Mouse (Mus musculus): ENCODE data around the gene Dync1i1. TPM values are rescaled to one million over a fixed set of nuclear protein-coding genes. Genes with fewer than 3 reads are reported as not detected.

Dync1i1 gene
- polyA plus RNA-seq, 1 experiment: 3.9 TPM

GRCm38 (mm10) chr6:5741395-5742032, 16.1 kb downstream of the Dync1i1 start:
- no peak for TF ChIP-seq CEBPB (IDR thresholded peaks at IDR 0.05; ENCODE audit: insufficient read depth, poor library complexity, severe bottlenecking)
- no peak for TF ChIP-seq MYOD1 (IDR thresholded peaks at IDR 0.05; ENCODE audit: control insufficient read depth in 1 of 3, insufficient read length in 2 of 3, low read depth in 2 of 3)
- TF ChIP-seq MYOG (IDR thresholded peaks at IDR 0.05; ENCODE audit: control insufficient read depth in 1 of 3, insufficient read depth in 1 of 3, insufficient read length in 2 of 3, low read depth in 2 of 3): no peak
- no peak for TF ChIP-seq TCF12 (IDR thresholded peaks at IDR 0.05; ENCODE audit: insufficient read depth, poor library complexity, severe bottlenecking)
- no peak for TF ChIP-seq SRF (IDR thresholded peaks at IDR 0.05; ENCODE audit: control insufficient read depth, insufficient read length, low read depth)
- no peak for TF ChIP-seq POLR2A (IDR thresholded peaks at IDR 0.05; ENCODE audit: insufficient read length, low read depth)
- no peak for TF ChIP-seq TCF3 (IDR thresholded peaks at IDR 0.05; ENCODE audit: insufficient read length, low read depth)
- no peak for TF ChIP-seq E2F4 (IDR thresholded peaks at IDR 0.05; ENCODE audit: insufficient read depth)
- no peak for TF ChIP-seq POLR2AphosphoS2 (IDR thresholded peaks at IDR 0.05; ENCODE audit: insufficient read length, low read depth)
- no peak for TF ChIP-seq MAX (IDR thresholded peaks at IDR 0.05; ENCODE audit: low read depth)
- no peak for TF ChIP-seq USF1 (IDR thresholded peaks at IDR 0.05; ENCODE audit: low read depth)
- no peak for TF ChIP-seq REST (IDR thresholded peaks at IDR 0.05; ENCODE audit: insufficient read depth, insufficient read length)
- no peak overlapping the region for H3K4me2 ChIP-seq (ENCODE audit: low read depth)

GRCm38 (mm10) chr6:5750079-5750711, 24.8 kb downstream of the Dync1i1 start:
- Histone ChIP-seq H3K27me3 (ENCODE audit: control insufficient read depth, insufficient read depth, insufficient read length) (no peaks in the 10 kb centered on the region), H3K4me3 (no peak overlapping the region), H3K79me2 (ENCODE audit: control insufficient read depth, insufficient read depth) (no peaks in the 10 kb centered on the region), H3ac (ENCODE audit: control insufficient read depth, insufficient read length) (no peak overlapping the region), H3K36me3 (ENCODE audit: control insufficient read depth, insufficient read depth) (no peaks in the 10 kb centered on the region), H3K4me2 (ENCODE audit: low read depth) (peak overlapping the region; percentile 59)
- peak in 2 of 3 experiments; percentile 53 to 78 for TF ChIP-seq MYOG (IDR thresholded peaks at IDR 0.05; ENCODE audit: control insufficient read depth in 1 of 3, insufficient read depth in 1 of 3, insufficient read length in 2 of 3, low read depth in 2 of 3)
- no peak for TF ChIP-seq POLR2AphosphoS2 (IDR thresholded peaks at IDR 0.05; ENCODE audit: insufficient read length, low read depth)
- TF ChIP-seq CEBPB (IDR thresholded peaks at IDR 0.05; ENCODE audit: insufficient read depth, poor library complexity, severe bottlenecking): no peak
- TF ChIP-seq TCF12 (IDR thresholded peaks at IDR 0.05; ENCODE audit: insufficient read depth, poor library complexity, severe bottlenecking): peak; percentile 87
- no peak for TF ChIP-seq E2F4 (IDR thresholded peaks at IDR 0.05; ENCODE audit: insufficient read depth)
- peak in 2 of 3 experiments; percentile 85 to 86 for TF ChIP-seq MYOD1 (IDR thresholded peaks at IDR 0.05; ENCODE audit: control insufficient read depth in 1 of 3, insufficient read length in 2 of 3, low read depth in 2 of 3)
- no peak for TF ChIP-seq POLR2A (IDR thresholded peaks at IDR 0.05; ENCODE audit: insufficient read length, low read depth)
- no peak for TF ChIP-seq SRF (IDR thresholded peaks at IDR 0.05; ENCODE audit: control insufficient read depth, insufficient read length, low read depth)
- TF ChIP-seq USF1 (IDR thresholded peaks at IDR 0.05; ENCODE audit: low read depth): no peak
- peak; percentile 62 for TF ChIP-seq TCF3 (IDR thresholded peaks at IDR 0.05; ENCODE audit: insufficient read length, low read depth)
- TF ChIP-seq REST (IDR thresholded peaks at IDR 0.05; ENCODE audit: insufficient read depth, insufficient read length): no peak
- no peak for TF ChIP-seq MAX (IDR thresholded peaks at IDR 0.05; ENCODE audit: low read depth)

More at GRCm38 (mm10) chr6:5741395-5742032, 16.1 kb downstream of the Dync1i1 start:
- Histone ChIP-seq H3K27me3 (ENCODE audit: control insufficient read depth, insufficient read depth, insufficient read length) (no peaks in the 10 kb centered on the region), H3K79me2 (ENCODE audit: control insufficient read depth, insufficient read depth) (no peaks in the 10 kb centered on the region), H3K36me3 (ENCODE audit: control insufficient read depth, insufficient read depth) (no peaks in the 10 kb centered on the region), H3K4me3 (no peak overlapping the region), H3ac (ENCODE audit: control insufficient read depth, insufficient read length) (no peak overlapping the region)

- Histone ChIP-seq H3K27me3 (ENCODE audit: control insufficient read depth, insufficient read depth, insufficient read length) (no peaks in the 10 kb centered on the region), H3K4me2 (ENCODE audit: low read depth) (no peak overlapping the region), H3ac (ENCODE audit: control insufficient read depth, insufficient read length) (no peak overlapping the region), H3K79me2 (ENCODE audit: control insufficient read depth, insufficient read depth) (no peaks in the 10 kb centered on the region), H3K36me3 (ENCODE audit: control insufficient read depth, insufficient read depth) (no peaks in the 10 kb centered on the region), H3K4me3 (no peak overlapping the region)
- TF ChIP-seq MYOD1 (IDR thresholded peaks at IDR 0.05; ENCODE audit: control insufficient read depth in 1 of 3, insufficient read length in 2 of 3, low read depth in 2 of 3) (no peak), POLR2AphosphoS2 (IDR thresholded peaks at IDR 0.05; ENCODE audit: insufficient read length, low read depth) (no peak), E2F4 (IDR thresholded peaks at IDR 0.05; ENCODE audit: insufficient read depth) (no peak), POLR2A (IDR thresholded peaks at IDR 0.05; ENCODE audit: insufficient read length, low read depth) (no peak), USF1 (IDR thresholded peaks at IDR 0.05; ENCODE audit: low read depth) (no peak), REST (IDR thresholded peaks at IDR 0.05; ENCODE audit: insufficient read depth, insufficient read length) (no peak), TCF3 (IDR thresholded peaks at IDR 0.05; ENCODE audit: insufficient read length, low read depth) (no peak), CEBPB (IDR thresholded peaks at IDR 0.05; ENCODE audit: insufficient read depth, poor library complexity, severe bottlenecking) (no peak), MYOG (IDR thresholded peaks at IDR 0.05; ENCODE audit: control insufficient read depth in 1 of 3, insufficient read depth in 1 of 3, insufficient read length in 2 of 3, low read depth in 2 of 3) (no peak)
These were observed 26.7 kb downstream of the Dync1i1 start for GRCm38 (mm10) chr6:5752128-5752527.

- H3K27me3 ChIP-seq (ENCODE audit: control insufficient read depth, insufficient read depth, insufficient read length): no peaks in the 10 kb centered on the region
These were observed 27.2 kb downstream of the Dync1i1 start for GRCm38 (mm10) chr6:5752617-5753016.

More at GRCm38 (mm10) chr6:5752617-5753016, 27.2 kb downstream of the Dync1i1 start:
- Histone ChIP-seq H3ac (ENCODE audit: control insufficient read depth, insufficient read length) (no peak overlapping the region), H3K4me3 (no peak overlapping the region), H3K36me3 (ENCODE audit: control insufficient read depth, insufficient read depth) (no peaks in the 10 kb centered on the region), H3K4me2 (ENCODE audit: low read depth) (no peak overlapping the region), H3K79me2 (ENCODE audit: control insufficient read depth, insufficient read depth) (no peaks in the 10 kb centered on the region)
- no peak for TF ChIP-seq POLR2A (IDR thresholded peaks at IDR 0.05; ENCODE audit: insufficient read length, low read depth)
